Mouse (Mus musculus) neutrophil, adult 5-6 weeks (primary cell): Measurements from ENCODE around the gene Add3. TPM values are rescaled to one million over a fixed set of nuclear protein-coding genes. Genes with fewer than 3 reads are reported as not detected.
"Not testable (repeated sequence)": the region's sequence is repeated elsewhere in the genome, so short reads cannot be mapped to it uniquely, and the experiment has no call there.

Source experiments
- ATAC-seq: fragments of 151-379, 151-347 bp; 2 replicates; pipeline ENCODE4 v1.8.0; 2017; ENCODE audit warnings: mild to moderate bottlenecking, moderate TSS enrichment; ENCODE audit not compliant: insufficient number of reproducible peaks, poor library complexity, low FRiP score, severe bottlenecking; ENCODE audit errors: extremely low read depth
- total RNA-seq: library from RNA; stranded (forward); fragments of 200-1000 nt; gene quantifications from 2 replicates; pipeline ENCODE4 v1.2.3, GENCODE M21; 2017

The Add3 gene
- total RNA-seq, 1 experiment from 2014 or later: 420 TPM

DNA sequence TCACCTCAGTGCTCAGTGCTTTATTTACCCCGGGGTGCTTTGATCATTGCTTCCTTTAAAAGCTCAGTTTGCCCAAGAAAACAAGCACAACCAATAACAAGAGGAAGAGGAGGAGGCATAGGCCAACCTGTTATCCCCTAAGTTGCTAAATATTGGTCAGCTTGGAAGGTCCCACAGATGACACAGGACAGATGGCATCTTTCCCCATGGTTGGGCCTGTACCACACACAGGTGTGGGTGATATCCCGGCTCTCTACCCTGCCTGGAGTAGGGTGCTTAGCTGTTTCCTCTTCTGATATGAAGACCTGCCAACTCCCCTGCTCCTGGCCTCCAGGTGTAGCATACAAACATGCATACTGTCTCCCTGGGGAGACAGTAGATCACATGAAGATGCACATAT is 75.1 kb downstream of the Add3 start:
- no peak for ATAC-seq

GRCm38 (mm10) chr19:53216761-53217538 is 76.7 kb downstream of the Add3 start:
- ATAC-seq: peak; percentile 25; the same call in 1 of the 2 replicates

- no peak for ATAC-seq
Observed at GRCm38 (mm10) chr19:53217837-53218236, 77.6 kb downstream of the Add3 start.

DNA sequence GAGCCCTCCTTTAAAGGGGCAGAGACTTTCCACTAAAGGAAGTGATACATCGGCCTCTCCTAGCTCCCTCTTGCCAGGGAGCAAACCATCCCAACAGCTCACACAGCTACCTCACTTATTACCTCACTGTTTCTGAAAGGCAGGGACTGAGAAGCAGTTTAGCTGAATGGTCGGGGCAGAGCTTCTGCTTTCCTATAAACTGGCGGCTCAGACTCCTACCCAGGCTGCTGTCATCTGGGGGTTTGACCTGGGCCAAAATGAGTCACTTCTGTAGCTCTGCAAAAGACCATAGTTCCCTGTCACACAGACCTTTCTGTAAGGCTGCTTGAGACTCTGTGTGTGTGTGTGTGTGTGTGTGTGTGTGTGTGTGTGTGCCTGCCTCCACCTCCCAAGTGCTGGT is 79.1 kb downstream of the Add3 start:
- peak; percentile 39; the same call in 1 of the 2 replicates for ATAC-seq

- ATAC-seq: no peak
Observed at GRCm38 (mm10) chr19:53221186-53221585, 80.9 kb downstream of the Add3 start.

- ATAC-seq: not testable (repeated sequence)
Observed at GRCm38 (mm10) chr19:53225249-53226070, 85.2 kb downstream of the Add3 start.

DNA sequence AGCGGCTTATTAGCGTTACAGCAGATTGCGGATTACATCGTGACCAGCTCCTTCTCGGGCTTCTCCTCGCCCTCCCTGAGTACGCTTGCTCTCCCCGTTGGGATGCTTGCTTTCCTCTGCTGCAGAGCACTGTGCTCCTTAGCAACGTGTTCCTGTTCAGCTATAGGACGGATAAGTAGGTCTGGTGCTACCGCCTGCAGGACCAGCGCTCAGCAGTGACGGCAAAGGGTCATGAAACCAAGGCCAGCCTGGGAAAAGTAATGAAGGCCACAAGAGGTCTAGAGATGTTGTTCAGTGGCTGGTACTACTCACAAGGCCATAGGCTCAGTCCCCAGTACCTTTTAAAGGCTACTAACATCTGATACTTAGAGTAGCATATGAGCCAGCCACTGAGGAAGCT is 86.4 kb downstream of the Add3 start:
- ATAC-seq: no peak

- ATAC-seq: no peak
Observed at GRCm38 (mm10) chr19:53228064-53228794, 88.0 kb downstream of the Add3 start.

DNA sequence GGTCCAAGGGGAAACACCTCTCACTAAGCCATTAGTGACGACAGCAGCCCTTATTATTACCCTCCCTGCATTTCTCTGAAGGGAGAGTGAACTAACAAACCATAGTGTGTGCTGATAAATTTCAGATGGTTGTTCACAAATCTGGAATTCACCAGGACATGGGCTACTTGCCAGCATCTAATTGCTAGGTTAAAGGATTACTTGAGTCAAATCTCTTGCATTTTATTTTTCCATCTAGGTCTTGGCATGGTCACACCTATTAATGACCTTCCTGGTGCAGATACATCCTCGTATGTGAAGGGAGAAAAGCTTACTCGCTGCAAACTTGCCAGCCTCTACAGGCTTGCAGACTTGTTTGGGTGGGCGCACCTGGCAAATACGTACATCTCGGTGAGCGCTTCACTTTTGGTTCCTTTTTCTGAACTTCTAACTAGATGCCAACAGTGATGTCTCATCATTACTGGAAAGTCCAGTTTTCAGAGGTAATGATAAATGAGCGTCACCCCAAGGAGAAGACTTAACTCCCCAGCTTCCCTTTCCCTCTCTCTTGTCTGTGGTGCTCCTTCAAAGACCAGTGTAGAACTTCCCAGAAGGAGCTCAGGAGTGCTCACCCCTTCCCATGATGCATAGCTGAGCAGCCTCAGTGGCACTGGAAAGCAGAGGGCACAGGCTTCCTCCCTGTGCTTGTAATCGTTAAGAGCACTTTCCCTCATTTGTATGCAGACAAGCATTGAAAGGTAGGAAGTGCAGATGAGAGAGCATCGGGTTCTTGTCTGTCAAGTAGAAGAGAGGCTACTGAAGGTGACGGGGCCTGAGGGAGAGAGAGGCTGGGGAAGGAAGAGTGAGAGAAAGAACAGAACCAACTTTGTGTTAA is 90.9 kb downstream of the Add3 start:
- ATAC-seq: no peak

- ATAC-seq: no peak
Observed at GRCm38 (mm10) chr19:53233586-53233985, 93.3 kb downstream of the Add3 start.

- ATAC-seq: no peak
Observed at GRCm38 (mm10) chr19:53241806-53242205, 101.6 kb downstream of the Add3 start.

DNA sequence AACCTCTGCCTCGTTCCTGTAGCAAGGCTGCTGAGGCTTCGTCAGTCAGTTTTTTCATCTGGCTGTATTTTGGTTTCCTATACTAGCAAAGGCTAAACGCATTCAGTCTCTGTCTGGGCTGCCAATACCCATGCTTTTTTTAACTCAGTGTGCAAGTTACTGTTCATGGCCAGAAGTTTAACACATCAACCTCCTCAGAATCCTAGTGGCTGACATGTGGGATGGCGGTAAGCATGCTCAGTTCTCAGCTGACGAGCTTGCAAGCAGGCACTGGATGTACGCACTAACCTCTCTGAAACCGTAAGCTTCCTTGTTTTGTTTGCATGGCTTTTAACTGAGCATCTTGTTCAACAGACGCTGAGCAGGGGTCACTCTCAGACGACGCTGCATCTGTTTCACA is 103.7 kb downstream of the Add3 start:
- ATAC-seq: no peak

DNA sequence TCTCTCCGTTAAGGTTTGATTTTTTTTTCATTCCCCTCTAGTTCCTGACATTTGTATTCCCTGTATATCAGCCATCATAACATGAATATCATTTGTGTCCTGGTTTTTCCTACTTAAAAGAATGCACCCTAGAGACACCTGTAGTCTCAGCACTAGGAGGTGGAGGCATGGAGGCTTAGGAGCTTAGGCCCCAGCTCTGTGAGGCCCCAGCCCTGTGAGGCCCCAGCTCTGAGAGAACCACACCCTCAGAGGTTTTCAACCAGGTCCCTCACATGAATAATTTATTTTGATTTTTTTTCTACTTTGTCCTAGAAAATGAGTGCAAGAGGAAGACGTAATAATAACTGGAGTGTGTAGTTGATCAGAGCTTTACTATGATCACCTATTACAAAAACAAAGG is 107.3 kb downstream of the Add3 start:
- no peak for ATAC-seq

DNA sequence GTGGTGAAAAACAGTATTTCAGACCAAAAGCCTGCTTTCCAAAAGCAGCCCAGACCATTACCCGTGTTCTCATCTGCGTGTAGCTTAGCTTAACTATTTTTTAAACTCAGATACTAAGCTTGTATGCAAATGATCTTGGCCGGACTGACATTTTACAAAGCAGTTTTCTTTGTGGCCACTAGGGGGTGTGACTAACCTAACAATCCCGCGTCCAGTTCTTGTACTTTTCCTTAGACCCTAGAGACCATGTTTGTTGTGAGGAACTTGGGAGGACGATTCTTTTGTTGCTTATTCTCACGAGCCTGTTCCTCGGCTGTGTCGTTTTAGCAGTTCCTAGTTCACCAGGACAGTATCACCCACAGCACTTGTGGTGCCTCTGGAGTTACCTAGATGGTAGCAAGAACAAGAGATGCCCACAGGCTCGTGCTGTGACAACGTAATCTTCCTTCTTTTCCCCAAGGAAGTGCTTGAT is 107.8 kb downstream of the Add3 start:
- peak; percentile 66 for ATAC-seq

- ATAC-seq: peak; percentile 43; the same call in 1 of the 2 replicates
Observed at GRCm38 (mm10) chr19:53251015-53251414, 110.8 kb downstream of the Add3 start.

GRCm38 (mm10) chr19:53251656-53252055 is 111.4 kb downstream of the Add3 start:
- ATAC-seq: no peak

GRCm38 (mm10) chr19:53252111-53253028 is 112.1 kb downstream of the Add3 start:
- ATAC-seq: peak; percentile 14; the same call in 1 of the 2 replicates
